Mouse (Mus musculus) forebrain, embryonic 15.5 days (tissue): ENCODE results near the gene Dlg2. TPM values are rescaled to one million over a fixed set of nuclear protein-coding genes. Genes with fewer than 3 reads are reported as not detected.

Source experiments
- ATAC-seq: fragments of 200-750 bp; cut with Nextera tagmentation; replicated peaks from 2 replicates; pipeline ENCODE4 v1.8.0; 2017; ENCODE audit warnings: mild to moderate bottlenecking, moderate TSS enrichment, moderate library complexity
- H3K27ac ChIP-seq: fragments of 300-500 bp; sonication (generic); replicated peaks from 2 replicates; pipeline ENCODE4 v1.5.1; 2015; ENCODE audit warnings: mild to moderate bottlenecking, inconsistent platforms
- H3K27me3 ChIP-seq: fragments of 300-500 bp; sonication (generic); 2 replicates; pipeline ENCODE4 v1.6.1; 2015; ENCODE audit warnings: inconsistent platforms
- H3K36me3 ChIP-seq: fragments of 300-500 bp; sonication (generic); 2 replicates; pipeline ENCODE4 v1.6.1; 2015; ENCODE audit warnings: mild to moderate bottlenecking, inconsistent platforms
- H3K4me1 ChIP-seq: fragments of 300-500 bp; sonication (generic); 2 replicates; pipeline ENCODE4 v1.6.1; 2015; ENCODE audit warnings: inconsistent platforms
- H3K4me2 ChIP-seq: fragments of 300-500 bp; sonication (generic); replicated peaks from 2 replicates; pipeline ENCODE4 v1.6.1; 2015; ENCODE audit warnings: mild to moderate bottlenecking, inconsistent platforms
- H3K4me3 ChIP-seq: fragments of 300-500 bp; sonication (generic); 2 replicates; pipeline ENCODE4 v1.5.1; 2015; ENCODE audit warnings: mild to moderate bottlenecking, inconsistent platforms
- H3K9ac ChIP-seq: fragments of 300-500 bp; sonication (generic); replicated peaks from 2 replicates; pipeline ENCODE4 v1.6.1; 2015; ENCODE audit warnings: mild to moderate bottlenecking, inconsistent platforms
- H3K9me3 ChIP-seq: fragments of 300-500 bp; sonication (generic); 2 replicates; pipeline ENCODE4 v1.6.1; 2016; ENCODE audit warnings: inconsistent platforms
- WGBS: fragments of 180-500 bp; shearing (Covaris S2); methylation state at CpG from one replicate; pipeline ENCODE4 v1.1.7; 2015; ENCODE audit warnings: mixed read lengths; 5-methylcytosine and 5-hydroxymethylcytosine counted together
- polyA plus RNA-seq: library from polyadenylated mRNA; unstranded; fragments of >200 nt; fragmentation: Nextera tagmentation; extraction: Ambion mirVana; gene quantifications from 2 replicates; pipeline ENCODE4 v1.2.1, GENCODE M21; 2015

Gene Dlg2
- polyA plus RNA-seq, 1 experiment from 2014 or later = 24.5 TPM

DNA sequence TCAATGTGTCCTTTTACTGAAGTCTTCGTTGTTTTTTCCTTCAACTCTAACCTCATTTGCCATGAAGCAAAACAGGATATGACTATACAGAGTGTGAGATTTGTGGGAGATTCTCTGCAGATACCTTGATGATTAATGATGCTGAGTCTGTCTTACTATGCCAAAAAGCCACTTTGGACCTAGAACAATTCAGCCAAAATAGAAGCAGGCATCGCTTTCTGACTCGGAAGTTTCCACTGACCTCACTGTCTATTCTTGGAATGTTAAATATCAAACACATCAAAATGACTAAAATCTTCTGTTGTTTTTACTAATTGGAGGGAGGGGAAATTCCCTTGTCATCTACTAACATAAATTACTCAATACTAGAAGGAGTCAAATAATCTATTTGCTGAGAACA is 1657.8 kb downstream of the Dlg2 start:
- Histone ChIP-seq H3K4me2 (no peak overlapping the region), H3K4me3 (no peak overlapping the region), H3K9me3 (no peaks in the 10 kb centered on the region), H3K27me3 (no peaks in the 10 kb centered on the region), H3K27ac (no peak overlapping the region), H3K4me1 (no peaks in the 10 kb centered on the region), H3K9ac (no peak overlapping the region), H3K36me3 (no peaks in the 10 kb centered on the region)
- WGBS = 90% methylated on average over 3 of the region's 3 CpGs
- ATAC-seq = no peak

DNA sequence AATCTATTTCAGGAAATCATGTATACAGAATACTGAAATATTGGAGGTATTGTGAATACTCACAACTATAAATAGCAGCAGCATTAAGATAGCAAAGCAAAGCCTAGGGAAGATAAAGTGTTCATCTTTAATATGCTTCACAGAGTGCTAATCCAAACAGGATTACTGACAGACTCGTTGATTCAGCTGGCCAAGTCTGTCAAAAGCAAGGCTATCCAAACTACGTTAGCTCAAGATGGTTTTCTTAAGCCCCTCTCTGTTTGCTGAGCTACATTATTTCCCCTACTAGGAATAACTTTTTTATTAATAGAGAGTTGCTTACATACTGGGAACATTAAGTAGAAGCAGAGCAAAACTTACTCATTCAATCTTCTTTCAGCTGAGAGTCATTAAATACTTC is 1659.2 kb downstream of the Dlg2 start:
- 47% methylated on average over 2 of the region's 2 CpGs for WGBS
- no peak overlapping the region for H3K4me3 ChIP-seq
- no peak overlapping the region for H3K27ac ChIP-seq
- no peaks in the 10 kb centered on the region for H3K4me1 ChIP-seq
- no peak for ATAC-seq
- no peak overlapping the region for H3K4me2 ChIP-seq
- H3K9me3 ChIP-seq = no peaks in the 10 kb centered on the region
- H3K27me3 ChIP-seq = no peaks in the 10 kb centered on the region
- no peaks in the 10 kb centered on the region for H3K36me3 ChIP-seq
- no peak overlapping the region for H3K9ac ChIP-seq

DNA sequence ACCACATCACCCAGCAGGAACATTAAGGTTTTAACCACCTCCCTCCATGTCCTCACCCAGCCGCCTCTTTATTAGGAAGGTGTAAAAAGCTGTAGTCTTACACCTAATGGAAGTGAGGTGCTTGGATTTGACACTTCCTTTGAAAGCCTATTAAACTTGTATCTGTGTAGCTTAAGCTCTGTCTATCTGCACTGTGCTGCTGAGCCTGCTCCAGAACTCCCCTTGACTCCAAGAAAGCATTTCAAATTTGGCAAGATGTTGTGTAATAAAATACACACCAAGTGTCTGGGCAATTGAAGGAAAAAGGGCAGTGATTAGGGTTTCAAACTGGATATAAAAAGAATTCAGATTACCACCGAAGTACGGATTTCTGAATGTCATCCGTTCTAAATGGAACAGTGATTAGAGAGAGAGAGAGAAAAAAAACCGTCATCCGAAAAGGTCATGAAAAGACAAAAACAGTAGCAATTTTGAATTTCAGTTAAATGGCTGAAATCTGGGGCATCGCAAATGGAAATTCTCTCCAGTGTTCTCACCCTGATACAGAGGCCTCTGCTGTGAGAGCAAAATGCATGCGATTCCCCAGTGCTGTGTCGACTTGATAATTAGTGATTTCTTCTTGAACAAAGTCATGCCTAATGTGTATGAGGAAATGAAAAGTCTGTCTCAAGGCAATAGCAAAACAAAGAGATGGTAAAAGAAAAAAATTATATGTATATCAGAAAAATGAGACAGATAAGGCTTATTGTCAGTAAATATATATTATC is 1663.8 kb downstream of the Dlg2 start:
- H3K27ac ChIP-seq = no peak overlapping the region
- no peaks in the 10 kb centered on the region for H3K27me3 ChIP-seq
- no peaks in the 10 kb centered on the region for H3K36me3 ChIP-seq
- peak; percentile 57; the same call in 1 of the 2 replicates for ATAC-seq
- H3K4me2 ChIP-seq = no peak overlapping the region
- 62% methylated on average over 9 of the region's 9 CpGs for WGBS
- no peaks in the 10 kb centered on the region for H3K4me1 ChIP-seq
- no peaks in the 10 kb centered on the region for H3K9me3 ChIP-seq
- H3K9ac ChIP-seq = no peak overlapping the region
- H3K4me3 ChIP-seq = no peak overlapping the region

DNA sequence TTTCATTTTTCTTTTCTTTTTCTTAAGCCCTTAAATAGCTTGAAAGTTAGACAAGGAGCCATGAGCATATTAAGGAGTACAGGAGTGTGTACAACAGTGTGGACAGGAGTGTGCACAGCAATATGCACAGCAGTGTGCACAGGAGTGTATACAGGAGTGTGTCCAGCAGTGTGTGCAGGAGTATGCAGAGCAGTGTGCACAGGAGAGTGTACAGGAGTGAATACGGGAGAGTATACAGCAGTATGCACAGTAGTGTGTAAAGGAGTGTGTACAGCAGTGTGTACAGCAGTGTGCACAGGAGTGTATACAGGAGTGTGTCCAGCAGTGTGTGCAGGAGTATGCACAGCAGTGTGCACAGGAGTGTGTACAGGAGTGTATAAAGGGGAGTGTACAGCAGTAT is 1671.0 kb downstream of the Dlg2 start:
- H3K4me3 ChIP-seq = no peak overlapping the region
- H3K36me3 ChIP-seq = no peaks in the 10 kb centered on the region
- no peak overlapping the region for H3K4me2 ChIP-seq
- WGBS = 91% methylated on average over 1 of the region's 1 CpGs
- H3K27me3 ChIP-seq = no peaks in the 10 kb centered on the region
- H3K9me3 ChIP-seq = no peaks in the 10 kb centered on the region
- no peak for ATAC-seq
- H3K27ac ChIP-seq = no peak overlapping the region
- H3K9ac ChIP-seq = no peak overlapping the region
- no peaks in the 10 kb centered on the region for H3K4me1 ChIP-seq

DNA sequence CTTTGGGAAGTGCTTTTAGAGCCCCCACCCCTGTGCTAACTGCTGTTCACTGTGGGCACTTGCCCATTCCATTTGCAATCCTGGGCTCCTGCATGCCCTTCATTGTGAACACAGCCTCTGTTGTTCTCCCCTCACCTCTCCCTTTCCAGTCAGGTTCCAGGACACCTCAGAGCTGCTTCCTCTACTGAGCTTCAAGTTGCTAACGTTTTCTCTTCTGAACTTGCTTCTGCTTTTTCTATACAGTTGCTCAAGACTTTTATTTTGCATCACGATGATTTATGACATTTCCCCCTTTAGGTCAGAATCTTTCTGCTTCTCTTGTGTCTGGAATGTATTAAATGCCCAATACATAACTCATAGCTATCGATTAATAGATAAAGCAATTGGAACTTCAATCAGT is 1674.3 kb downstream of the Dlg2 start:
- Histone ChIP-seq H3K9me3 (no peaks in the 10 kb centered on the region), H3K4me3 (no peak overlapping the region), H3K9ac (no peak overlapping the region), H3K27ac (no peak overlapping the region), H3K27me3 (no peaks in the 10 kb centered on the region), H3K4me1 (no peaks in the 10 kb centered on the region), H3K4me2 (no peak overlapping the region), H3K36me3 (no peaks in the 10 kb centered on the region)
- no peak for ATAC-seq
- 77% methylated on average over 3 of the region's 3 CpGs for WGBS

GRCm38 (mm10) chr7:92154603-92155002 is 1678.1 kb downstream of the Dlg2 start:
- H3K4me1 ChIP-seq = no peaks in the 10 kb centered on the region
- H3K27ac ChIP-seq = no peak overlapping the region
- no peak overlapping the region for H3K4me3 ChIP-seq
- H3K36me3 ChIP-seq = no peaks in the 10 kb centered on the region
- no peak overlapping the region for H3K9ac ChIP-seq
- H3K9me3 ChIP-seq = no peaks in the 10 kb centered on the region
- no peaks in the 10 kb centered on the region for H3K27me3 ChIP-seq
- no peak overlapping the region for H3K4me2 ChIP-seq
- no peak for ATAC-seq

DNA sequence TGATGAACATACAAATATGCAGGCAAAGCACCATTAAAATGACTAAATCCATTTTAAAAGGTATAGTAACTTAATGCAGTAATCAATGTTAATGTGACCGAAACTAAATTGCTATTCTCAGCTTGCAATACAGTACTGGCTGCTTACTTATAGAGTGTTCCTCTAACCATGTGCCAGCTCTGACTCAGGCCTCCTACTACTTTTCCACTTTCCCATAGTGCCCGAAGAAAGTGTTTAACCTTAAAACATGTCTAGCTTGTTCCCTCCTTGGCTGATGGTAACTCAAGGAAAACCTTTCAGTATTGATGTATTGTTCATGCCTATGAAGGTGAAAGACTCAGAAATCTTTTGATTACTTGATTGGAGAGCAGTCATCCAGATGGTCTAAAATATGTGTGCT is 1686.7 kb downstream of the Dlg2 start:
- Histone ChIP-seq H3K4me3 (no peak overlapping the region), H3K9me3 (no peaks in the 10 kb centered on the region), H3K27me3 (no peaks in the 10 kb centered on the region), H3K9ac (no peak overlapping the region), H3K36me3 (no peaks in the 10 kb centered on the region), H3K4me1 (no peaks in the 10 kb centered on the region), H3K4me2 (no peak overlapping the region), H3K27ac (no peak overlapping the region)
- no peak for ATAC-seq
- WGBS = 95% methylated on average over 2 of the region's 2 CpGs

DNA sequence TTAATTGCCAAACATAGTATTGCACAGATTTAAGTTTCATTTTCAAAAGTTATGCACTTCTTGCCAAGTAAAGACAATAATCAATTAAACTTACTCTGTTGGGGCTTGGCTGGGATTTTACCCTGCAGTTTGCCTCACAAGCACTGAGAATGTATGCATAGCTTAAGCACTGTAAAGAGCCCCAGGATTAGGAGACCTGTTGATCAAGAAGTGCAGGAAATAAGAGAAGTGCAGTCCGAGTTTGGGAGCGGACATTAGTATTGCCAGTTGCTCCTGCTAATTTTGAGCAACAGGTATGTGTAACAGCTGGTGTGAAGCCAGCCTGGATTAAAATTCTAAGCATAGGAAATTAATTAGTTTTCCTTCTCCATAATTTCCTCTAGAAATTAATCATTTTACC is 1687.8 kb downstream of the Dlg2 start:
- H3K9ac ChIP-seq = no peak overlapping the region
- H3K4me3 ChIP-seq = no peak overlapping the region
- 86% methylated on average over 2 of the region's 2 CpGs for WGBS
- no peak overlapping the region for H3K27ac ChIP-seq
- no peak overlapping the region for H3K4me2 ChIP-seq
- H3K36me3 ChIP-seq = no peaks in the 10 kb centered on the region
- H3K4me1 ChIP-seq = no peaks in the 10 kb centered on the region
- H3K9me3 ChIP-seq = no peaks in the 10 kb centered on the region
- no peak for ATAC-seq
- H3K27me3 ChIP-seq = no peaks in the 10 kb centered on the region

- H3K27ac ChIP-seq = no peak overlapping the region
- no peaks in the 10 kb centered on the region for H3K9me3 ChIP-seq
- no peak overlapping the region for H3K4me3 ChIP-seq
- H3K36me3 ChIP-seq = no peaks in the 10 kb centered on the region
- H3K27me3 ChIP-seq = no peaks in the 10 kb centered on the region
- H3K9ac ChIP-seq = no peak overlapping the region
- H3K4me2 ChIP-seq = no peak overlapping the region
- ATAC-seq = no peak
- H3K4me1 ChIP-seq = no peaks in the 10 kb centered on the region
- WGBS = 93% methylated on average over 6 of the region's 6 CpGs
Measured at GRCm38 (mm10) chr7:92164875-92165518, 1688.5 kb downstream of the Dlg2 start.

- Histone ChIP-seq H3K4me1 (peaks cover 24% of the 10 kb centered on the region), H3K9ac (no peak overlapping the region), H3K36me3 (no peaks in the 10 kb centered on the region), H3K27ac (no peak overlapping the region), H3K4me3 (peak overlapping the region; percentile 35; the same call in 1 of the 2 replicates), H3K4me2 (peak overlapping the region; percentile 55; the same call in 1 of the 2 replicates), H3K9me3 (no peaks in the 10 kb centered on the region), H3K27me3 (0 out of 2 replicates have a peak, but pooled peaks cover 4% of the 10 kb centered on the region)
- WGBS = 32% methylated on average over 5 of the region's 5 CpGs
- ATAC-seq = no peak
Measured at GRCm38 (mm10) chr7:92180029-92180428, 1703.6 kb downstream of the Dlg2 start.

GRCm38 (mm10) chr7:92180591-92181587 is 1704.4 kb downstream of the Dlg2 start:
- WGBS = 13% methylated on average over 29 of the region's 29 CpGs
- peak overlapping the region; percentile 55 for H3K4me2 ChIP-seq
- H3K36me3 ChIP-seq = no peaks in the 10 kb centered on the region
- peak; percentile 67 for ATAC-seq
- peak overlapping the region; percentile 35 for H3K4me3 ChIP-seq
- H3K27ac ChIP-seq = no peak overlapping the region
- H3K9me3 ChIP-seq = no peaks in the 10 kb centered on the region
- 0 out of 2 replicates have a peak, but pooled peaks cover 4% of the 10 kb centered on the region for H3K27me3 ChIP-seq
- H3K4me1 ChIP-seq = peaks cover 24% of the 10 kb centered on the region
- H3K9ac ChIP-seq = no peak overlapping the region; the same call in 1 of the 2 replicates
